Mouse (Mus musculus) forebrain, postnatal 0 days (tissue): ENCODE results near the gene Traf6. TPM values are rescaled to one million over a fixed set of nuclear protein-coding genes. Genes with fewer than 3 reads are reported as not detected.

Experiments
- ATAC-seq: fragments of 200-750 bp; cut with Nextera tagmentation; 2 replicates; pipeline ENCODE4 v1.8.0; 2017; ENCODE audit warnings: mild to moderate bottlenecking, moderate library complexity
- DNase-seq: peaks from one replicate; pipeline ENCODE4 v3.0.0-alpha.2; 2015
- H3K27ac ChIP-seq: fragments of 300-500 bp; sonication (generic); 2 replicates; pipeline ENCODE4 v1.5.1; 2014; ENCODE audit warnings: low read depth, mild to moderate bottlenecking, antibody characterized with exemption, low read length, moderate library complexity, mixed read lengths
- H3K27me3 ChIP-seq: fragments of 300-500 bp; sonication (generic); 2 replicates; pipeline ENCODE4 v1.6.1; 2014; ENCODE audit warnings: mild to moderate bottlenecking, low read length, mixed read lengths; ENCODE audit not compliant: insufficient read depth
- H3K36me3 ChIP-seq: fragments of 300-500 bp; sonication (generic); 2 replicates; pipeline ENCODE4 v1.6.1; 2014; ENCODE audit warnings: mild to moderate bottlenecking, moderate library complexity; ENCODE audit not compliant: insufficient read depth
- H3K4me1 ChIP-seq: fragments of 300-500 bp; sonication (generic); 2 replicates; pipeline ENCODE4 v1.6.1; 2014; ENCODE audit warnings: antibody characterized with exemption; ENCODE audit not compliant: insufficient read depth
- H3K4me2 ChIP-seq: fragments of 300-500 bp; sonication (generic); 2 replicates; pipeline ENCODE4 v1.6.1; 2014; ENCODE audit warnings: low read depth, mild to moderate bottlenecking, moderate library complexity
- H3K4me3 ChIP-seq: fragments of 300-500 bp; sonication (generic); 2 replicates; pipeline ENCODE4 v1.5.1; 2014; ENCODE audit warnings: low read depth, low read length, mixed read lengths
- H3K9ac ChIP-seq: fragments of 300-500 bp; sonication (generic); 2 replicates; pipeline ENCODE4 v1.6.1; 2014; ENCODE audit warnings: mild to moderate bottlenecking
- H3K9me3 ChIP-seq: fragments of 300-500 bp; sonication (generic); 2 replicates; pipeline ENCODE4 v1.6.1; 2016; ENCODE audit warnings: low read length
- CTCF ChIP-seq: sonication (generic); IDR thresholded peaks from 2 replicates; pipeline ENCODE4 v1.5.1; 2016; ENCODE audit warnings: antibody characterized with exemption, control low read depth, low read depth
- WGBS: fragments of 180-500 bp; shearing (Covaris S2); extraction: QIAGEN DNeasy Blood & Tissue Kit; methylation state at CpG from one replicate; pipeline ENCODE4 v1.1.7; 2014; 5-methylcytosine and 5-hydroxymethylcytosine counted together
- polyA plus RNA-seq: library from polyadenylated mRNA; unstranded; fragments of >200 nt; fragmentation: Nextera tagmentation; extraction: Ambion mirVana; gene quantifications from 2 replicates; pipeline ENCODE4 v1.2.1, GENCODE M21; 2015
- total RNA-seq: library from RNA; depleted of rRNA; stranded (reverse); fragments of >200 nt; gene quantifications from 2 replicates; pipeline ENCODE4 v1.2.3, GENCODE M21; 2014

Traf6 gene
- total and polyA plus RNA-seq, 2 experiments from 2014 or later = 7.4 to 26.0 TPM

DNA sequence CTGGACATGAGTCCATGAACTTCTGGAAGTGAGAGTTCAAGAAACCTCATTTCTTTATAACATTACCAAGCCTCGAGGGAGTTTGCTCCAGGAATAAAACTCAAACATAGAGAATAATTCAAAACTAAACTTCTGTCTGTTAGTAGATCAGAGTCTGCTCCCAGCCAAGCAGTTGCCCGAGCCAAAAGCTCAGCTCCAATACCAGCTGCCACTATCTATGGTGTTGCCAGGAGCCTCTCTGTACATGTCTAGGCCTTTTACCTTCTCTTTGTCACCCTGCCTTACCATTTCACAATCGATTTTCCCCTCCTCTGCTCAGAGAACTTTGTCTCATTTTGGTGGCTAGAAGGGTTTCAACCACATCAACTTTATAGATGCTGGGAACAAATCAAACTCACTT is 4.7 kb upstream of the Traf6 start:
- H3K9me3 ChIP-seq = no peaks in the 10 kb centered on the region
- no peaks in the 10 kb centered on the region for H3K27me3 ChIP-seq
- ATAC-seq (no peak), DNase-seq (no peak)
- no peak for TF ChIP-seq CTCF
- H3K4me3 ChIP-seq = no peak overlapping the region
- no peak overlapping the region for H3K4me2 ChIP-seq
- no peak overlapping the region for H3K27ac ChIP-seq
- H3K4me1 ChIP-seq = no peaks in the 10 kb centered on the region
- no peak overlapping the region for H3K9ac ChIP-seq
- H3K36me3 ChIP-seq = no peaks in the 10 kb centered on the region
- 60% methylated on average over 3 of the region's 3 CpGs for WGBS

DNA sequence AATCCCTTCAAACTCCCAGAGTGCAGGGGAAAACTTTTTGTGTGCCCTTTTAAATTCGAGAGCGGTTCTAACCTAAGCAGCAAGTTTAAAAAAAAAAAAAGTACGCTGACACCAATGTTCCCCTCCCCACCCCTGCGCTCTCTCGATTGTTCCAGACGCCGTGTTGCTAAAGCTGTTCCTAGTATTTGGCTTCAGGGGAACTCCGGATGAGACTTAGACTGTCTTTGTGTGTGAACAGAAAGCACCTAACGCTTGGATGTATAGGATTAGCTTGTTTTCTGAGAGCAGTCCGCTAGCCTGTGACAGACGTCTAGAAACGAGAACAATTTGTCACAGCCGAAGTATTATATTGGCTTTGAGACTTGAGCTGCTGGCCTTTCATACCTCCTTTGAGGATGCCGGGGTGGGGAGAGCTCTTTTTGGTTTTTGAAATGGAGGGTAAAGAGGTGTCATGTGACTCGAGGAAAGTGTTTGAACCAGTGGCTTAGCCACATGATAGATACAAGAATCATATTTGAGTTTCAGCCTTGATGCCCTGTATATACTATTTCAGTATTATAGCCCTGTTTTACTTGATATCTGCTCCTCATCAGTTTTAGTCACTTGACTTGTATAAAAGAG is 1.0 kb downstream of the Traf6 start:
- no peaks in the 10 kb centered on the region for H3K9me3 ChIP-seq
- DNase-seq (no peak), ATAC-seq (no peak)
- H3K4me2 ChIP-seq = peak overlapping the region; percentile 90
- peak overlapping the region; percentile 86 for H3K9ac ChIP-seq
- 1% methylated on average over 15 of the region's 15 CpGs for WGBS
- peak overlapping the region; percentile 91 for H3K4me3 ChIP-seq
- no peaks in the 10 kb centered on the region for H3K27me3 ChIP-seq
- 0 out of 2 replicates have a peak, but pooled peaks cover 5% of the 10 kb centered on the region for H3K4me1 ChIP-seq
- TF ChIP-seq CTCF = no peak
- no peak overlapping the region for H3K27ac ChIP-seq
- H3K36me3 ChIP-seq = no peaks in the 10 kb centered on the region

DNA sequence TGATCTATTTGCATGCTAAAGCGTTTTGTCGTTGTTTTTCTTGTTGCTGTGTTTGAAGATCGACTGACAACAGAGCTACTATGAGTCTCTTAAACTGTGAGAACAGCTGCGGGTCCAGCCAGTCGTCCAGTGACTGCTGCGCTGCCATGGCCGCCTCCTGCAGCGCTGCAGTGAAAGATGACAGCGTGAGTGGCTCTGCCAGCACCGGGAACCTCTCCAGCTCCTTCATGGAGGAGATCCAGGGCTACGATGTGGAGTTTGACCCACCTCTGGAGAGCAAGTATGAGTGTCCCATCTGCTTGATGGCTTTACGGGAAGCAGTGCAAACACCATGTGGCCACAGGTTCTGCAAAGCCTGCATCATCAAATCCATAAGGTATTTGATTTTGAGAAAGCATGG is 6.2 kb downstream of the Traf6 start:
- no peak for DNase-seq

DNA sequence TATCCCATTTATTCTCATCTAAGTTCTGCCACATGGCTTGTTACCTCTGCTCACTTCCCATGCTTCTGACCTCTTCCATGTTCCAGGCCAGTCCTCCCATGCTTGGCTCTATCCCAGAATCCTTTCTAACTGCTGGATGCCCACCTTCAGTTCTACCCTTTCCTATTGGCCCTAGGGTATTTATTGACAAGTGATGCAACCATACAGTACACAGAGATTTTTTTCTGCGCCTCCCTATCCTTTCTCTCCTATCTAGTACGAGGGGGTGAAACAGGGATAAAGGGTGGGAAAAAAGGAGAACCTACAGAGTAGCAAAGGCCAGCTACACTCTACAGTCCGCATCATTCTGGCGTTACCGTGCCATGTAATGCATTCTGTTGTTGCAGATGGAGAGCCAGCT is 9.8 kb downstream of the Traf6 start:
- no peak overlapping the region for H3K27ac ChIP-seq
- H3K4me1 ChIP-seq = no peaks in the 10 kb centered on the region
- no peaks in the 10 kb centered on the region for H3K27me3 ChIP-seq
- no peak overlapping the region for H3K4me3 ChIP-seq
- no peak overlapping the region for H3K9ac ChIP-seq
- H3K36me3 ChIP-seq = peaks cover 34% of the 10 kb centered on the region
- no peak overlapping the region for H3K4me2 ChIP-seq
- 81% methylated on average over 5 of the region's 5 CpGs for WGBS
- H3K9me3 ChIP-seq = no peaks in the 10 kb centered on the region
- DNase-seq (no peak), ATAC-seq (peak; percentile 34)
- TF ChIP-seq CTCF = no peak

More for the DNA sequence above, 6.2 kb downstream of the Traf6 start:
- peaks cover 16% of the 10 kb centered on the region for H3K36me3 ChIP-seq
- no peak overlapping the region for H3K27ac ChIP-seq
- H3K9ac ChIP-seq = no peak overlapping the region
- H3K9me3 ChIP-seq = no peaks in the 10 kb centered on the region
- no peak for TF ChIP-seq CTCF
- ATAC-seq = no peak
- WGBS = 78% methylated on average over 12 of the region's 12 CpGs
- H3K4me1 ChIP-seq = 0 out of 2 replicates have a peak, but pooled peaks cover 2% of the 10 kb centered on the region
- H3K4me3 ChIP-seq = no peak overlapping the region
- H3K27me3 ChIP-seq = no peaks in the 10 kb centered on the region
- H3K4me2 ChIP-seq = no peak overlapping the region

DNA sequence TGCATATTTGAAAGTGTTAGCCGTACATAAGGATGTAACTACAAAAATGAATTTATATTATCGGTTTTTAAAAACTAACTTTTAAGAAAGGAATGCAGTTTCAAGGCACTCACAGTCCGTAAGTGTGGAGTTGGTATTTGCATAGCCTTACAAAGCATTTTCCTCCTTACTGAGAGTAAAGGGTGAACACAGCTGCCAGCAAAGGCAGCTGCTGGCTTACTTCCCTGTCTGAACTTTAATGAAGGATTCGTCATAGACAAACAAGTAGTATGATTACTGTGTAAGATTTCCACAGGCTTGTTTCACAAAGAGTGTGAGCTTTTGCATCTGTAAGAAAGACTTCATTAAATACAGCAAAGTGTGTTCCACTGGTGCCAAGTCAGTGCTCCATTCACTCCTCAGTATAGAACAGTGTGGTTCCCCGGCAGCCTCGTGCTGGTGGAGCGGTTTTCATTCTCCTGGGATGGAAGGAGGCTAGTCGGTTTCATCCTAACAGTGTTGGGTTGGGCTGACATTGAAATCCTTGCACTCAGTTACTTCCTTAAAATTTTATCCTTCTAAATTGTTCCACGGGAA is 12.1 kb downstream of the Traf6 start:
- ATAC-seq (peak; percentile 77), DNase-seq (peak; percentile 17)
- Histone ChIP-seq H3K36me3 (peaks cover 37% of the 10 kb centered on the region), H3K4me2 (no peak overlapping the region), H3K9ac (no peak overlapping the region), H3K9me3 (no peaks in the 10 kb centered on the region), H3K4me3 (no peak overlapping the region), H3K27me3 (no peaks in the 10 kb centered on the region), H3K4me1 (no peaks in the 10 kb centered on the region), H3K27ac (no peak overlapping the region)
- 71% methylated on average over 9 of the region's 9 CpGs for whole genome bisulfite sequencing
- no peak for TF ChIP-seq CTCF

DNA sequence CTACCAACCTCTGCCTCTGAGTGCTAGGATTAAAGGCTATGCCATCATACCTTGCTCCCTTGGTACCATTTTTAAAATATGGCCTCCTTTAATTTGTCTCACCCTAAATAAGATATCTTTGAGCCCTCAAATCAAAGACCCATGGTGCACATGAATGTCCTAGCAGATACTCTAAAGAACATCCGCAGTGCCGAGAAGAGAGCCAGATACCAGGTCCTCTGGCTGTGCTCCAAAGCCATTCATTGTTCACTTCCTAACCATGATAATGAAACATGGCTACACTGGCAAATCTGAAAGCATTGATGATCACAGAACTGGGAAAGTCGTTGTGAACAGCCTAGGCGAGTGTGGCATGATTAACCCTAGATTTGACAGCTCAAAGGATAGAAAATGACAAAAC is 14.8 kb downstream of the Traf6 start:
- Histone ChIP-seq H3K4me3 (no peak overlapping the region), H3K27me3 (no peaks in the 10 kb centered on the region), H3K27ac (no peak overlapping the region), H3K36me3 (peaks cover 48% of the 10 kb centered on the region), H3K4me2 (no peak overlapping the region), H3K9ac (no peak overlapping the region), H3K4me1 (no peaks in the 10 kb centered on the region), H3K9me3 (no peaks in the 10 kb centered on the region)
- DNase-seq = no peak
- peak; percentile 44; the same call in 1 of the 2 replicates for ATAC-seq
- WGBS = 35% methylated on average over 4 of the region's 4 CpGs
- no peak for TF ChIP-seq CTCF

DNA sequence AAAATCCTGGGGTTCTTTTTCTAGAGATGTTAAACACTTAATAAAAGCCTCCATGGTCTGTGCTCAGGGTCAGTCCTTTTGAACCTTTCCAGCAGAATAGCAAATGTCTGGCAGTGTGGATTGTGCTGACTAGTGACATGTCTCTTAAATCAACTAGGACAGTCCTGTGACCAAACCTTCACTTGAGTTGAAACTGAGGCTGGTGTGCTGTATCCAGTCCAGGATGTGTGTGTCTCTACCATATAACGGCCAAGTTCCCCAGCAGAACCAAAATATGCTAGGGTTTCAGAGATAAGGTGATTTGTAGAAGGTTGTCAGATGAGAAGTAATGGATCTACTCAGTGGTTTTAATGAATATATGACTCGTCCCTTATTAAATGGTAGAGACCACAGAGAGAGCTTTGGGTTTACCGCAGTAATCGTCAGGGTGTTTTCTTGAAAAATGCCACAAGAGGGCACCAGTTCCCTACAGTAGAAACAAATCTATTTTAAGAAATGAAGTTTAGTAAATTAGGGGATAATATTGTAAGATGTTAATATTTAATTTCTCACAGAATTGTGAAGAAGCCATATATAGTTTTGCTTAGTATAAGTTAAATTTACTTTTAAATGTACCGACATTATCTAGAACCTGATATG is 15.5 kb downstream of the Traf6 start:
- Histone ChIP-seq H3K27ac (no peak overlapping the region), H3K4me2 (no peak overlapping the region), H3K9me3 (no peaks in the 10 kb centered on the region), H3K9ac (no peak overlapping the region), H3K4me1 (no peaks in the 10 kb centered on the region), H3K4me3 (no peak overlapping the region), H3K36me3 (peaks cover 54% of the 10 kb centered on the region), H3K27me3 (no peaks in the 10 kb centered on the region)
- 52% methylated on average over 5 of the region's 5 CpGs for WGBS
- 0 out of 2 replicates have a peak, but pooled peaks have one; percentile 7 for ATAC-seq
- TF ChIP-seq CTCF = peak; percentile 69
- peak; percentile 68 for DNase-seq
